Mouse (Mus musculus) lung, postnatal 36 days (tissue): ENCODE measurements around the gene Myof.
A peak's percentile ranks its signal among the peaks of the same experiment; 100 is the strongest.

ENCODE experiments used
- DNase-seq: peaks from one replicate; pipeline ENCODE4 v3.0.0; 2022; ENCODE audit warnings: mixed read lengths

Myof gene

DNA sequence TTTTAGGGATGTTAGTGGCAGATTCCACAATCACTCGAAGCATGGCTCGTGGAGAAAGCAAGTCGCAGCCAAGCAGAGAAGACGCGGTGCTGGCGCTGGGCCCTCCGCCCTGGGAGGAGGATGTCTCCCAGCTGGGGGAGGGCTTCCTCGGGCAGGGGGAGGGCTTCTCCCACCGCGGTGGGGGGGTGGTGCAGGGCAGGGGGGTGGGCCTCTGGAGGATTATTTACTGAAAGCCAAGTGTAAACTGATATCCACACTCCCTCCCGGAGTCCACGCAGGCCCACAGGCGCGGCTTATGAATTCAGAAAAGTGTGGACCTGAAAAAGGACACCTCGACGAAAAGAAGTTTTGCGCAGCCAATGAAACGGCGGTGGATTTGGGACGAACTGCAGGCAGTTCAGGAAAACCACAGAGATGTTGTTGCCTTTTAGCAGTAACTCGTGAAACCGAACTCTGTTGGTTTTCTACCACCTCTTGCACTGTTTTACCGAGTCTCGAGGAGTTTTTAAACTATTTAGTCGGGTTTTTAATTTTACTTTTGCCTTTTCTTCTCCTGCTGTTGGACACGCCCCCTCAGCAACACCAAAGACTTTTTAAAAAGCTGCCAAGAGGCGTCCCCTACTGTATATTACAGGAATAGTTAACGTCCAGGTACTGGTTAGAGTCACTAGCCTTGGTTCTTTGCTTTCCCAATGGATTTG lies at the start of gene Myof:
Gene Myof (minus strand): TSS at position 297 of the 701 bp plus-strand sequence.
- DNase-seq: peak; percentile 84

DNA sequence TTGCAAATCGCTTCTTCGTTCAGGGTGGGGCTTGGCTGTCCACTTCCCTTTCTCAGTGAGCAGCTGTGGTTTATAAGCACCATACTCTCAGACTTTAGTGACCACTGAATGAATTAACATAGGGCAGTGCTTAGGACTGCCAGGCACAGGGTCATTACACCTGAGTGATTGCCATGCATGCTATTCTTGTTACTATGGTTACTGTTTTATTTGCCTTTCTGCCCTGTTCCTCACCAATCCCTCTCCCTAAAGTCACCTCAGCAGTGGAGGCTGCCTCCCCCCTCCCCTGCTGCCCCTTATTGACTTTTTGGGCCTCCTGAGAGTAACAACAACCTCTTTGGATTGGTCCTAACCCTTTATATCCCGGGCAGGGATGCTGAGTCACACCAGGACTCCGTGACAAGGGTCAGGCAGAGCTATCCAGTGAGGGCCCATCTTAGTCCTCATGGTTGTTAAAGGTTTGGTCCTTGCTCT lies 48.2 kb upstream of the Myof start:
- DNase-seq: peak; percentile 43

DNA sequence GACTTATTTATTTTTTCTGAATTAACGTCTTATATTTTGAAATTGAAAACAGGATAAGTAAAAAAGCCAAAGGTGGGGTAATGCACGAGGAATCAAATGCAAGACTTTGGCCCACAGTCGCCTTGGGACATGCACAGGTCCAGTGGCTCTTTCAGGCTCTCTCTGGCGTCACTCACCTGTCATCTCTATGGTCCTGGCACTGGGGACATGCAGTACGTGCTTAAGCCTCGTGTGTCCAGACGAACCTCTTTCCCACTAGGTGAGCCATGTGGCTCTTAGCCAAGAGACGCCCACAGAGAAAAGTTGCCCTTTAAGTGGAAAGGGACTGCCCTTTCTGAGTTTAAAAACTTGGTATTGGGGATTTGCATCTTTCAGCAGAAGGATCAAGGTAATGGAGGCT lies 46.0 kb upstream of the Myof start:
- no peak for DNase-seq

DNA sequence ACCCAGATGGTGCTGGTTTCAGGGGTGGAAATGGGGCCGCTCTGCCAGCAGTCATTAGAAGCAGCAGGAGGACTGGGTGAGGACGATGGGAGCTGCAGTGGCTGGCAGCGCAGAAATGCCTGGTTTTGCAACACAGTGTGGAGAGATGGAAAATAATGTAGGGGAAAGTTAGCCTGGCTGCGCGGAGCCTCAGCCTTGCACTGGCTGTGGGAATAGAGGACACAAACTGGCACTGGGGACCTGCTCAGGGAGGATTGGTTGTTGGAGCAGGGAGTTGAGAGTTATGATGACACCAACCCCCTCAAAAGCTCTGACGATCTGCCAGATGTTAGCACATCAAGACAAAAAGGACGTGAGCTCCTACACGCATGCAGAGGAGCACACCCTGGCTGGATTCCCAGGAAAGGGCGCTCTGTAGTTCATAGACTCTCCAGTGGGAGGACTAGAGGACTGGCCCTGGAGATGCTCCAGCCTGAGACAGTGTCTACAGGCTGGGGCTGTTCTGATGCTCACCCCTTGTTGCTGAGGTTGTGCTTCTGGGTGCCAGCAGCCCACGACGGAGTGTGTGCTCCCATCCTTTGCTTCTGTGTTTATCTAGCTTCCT lies 43.7 kb upstream of the Myof start:
- peak; percentile 58 for DNase-seq

DNA sequence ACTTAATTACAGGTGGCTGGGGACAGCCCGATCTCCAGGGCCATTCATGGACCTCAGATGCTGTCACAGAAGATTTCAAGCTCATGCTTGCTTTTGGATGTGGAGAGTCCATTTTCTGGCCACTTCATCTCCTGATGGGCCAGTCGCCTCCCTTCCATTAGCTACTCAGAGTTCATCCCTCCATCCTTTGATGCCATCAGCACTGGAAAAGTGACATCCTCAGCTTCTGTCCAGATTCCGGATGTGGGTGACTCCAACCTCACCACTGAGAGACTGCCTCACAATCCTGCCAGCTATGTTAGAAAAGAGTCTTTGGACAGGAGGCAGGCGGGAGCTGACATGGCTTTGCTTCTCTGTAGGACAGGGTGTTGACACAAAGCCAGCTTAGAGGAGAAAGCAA lies 42.5 kb upstream of the Myof start:
- no peak for DNase-seq

DNA sequence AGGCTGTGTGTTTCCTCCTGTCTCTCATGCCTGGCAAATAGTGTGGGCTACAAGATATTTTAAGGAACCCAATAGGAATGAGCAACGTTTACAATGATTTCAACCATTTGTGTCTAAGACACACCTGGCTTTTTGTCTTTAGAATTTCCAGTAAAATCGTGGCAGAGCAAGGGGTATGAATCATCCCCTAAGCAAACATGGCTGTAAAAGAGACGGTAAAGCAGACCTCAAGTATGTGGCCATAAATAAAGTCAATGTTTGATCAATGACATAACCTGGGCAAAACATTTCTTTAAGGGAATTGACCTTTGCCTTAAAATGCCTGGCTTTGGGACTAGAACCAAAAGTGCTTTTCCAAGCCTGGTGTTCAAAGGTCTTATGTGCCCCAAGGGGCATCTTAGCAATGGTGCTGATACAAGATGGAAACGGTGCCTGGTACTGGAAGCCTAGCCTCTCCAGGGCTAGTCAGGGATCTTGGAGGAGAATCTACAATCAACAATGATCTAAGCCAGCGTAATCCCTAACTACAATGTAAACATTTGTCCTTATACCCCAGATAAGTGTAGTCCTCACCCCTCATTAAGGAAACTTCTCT lies 39.7 kb upstream of the Myof start:
- no peak for DNase-seq

DNA sequence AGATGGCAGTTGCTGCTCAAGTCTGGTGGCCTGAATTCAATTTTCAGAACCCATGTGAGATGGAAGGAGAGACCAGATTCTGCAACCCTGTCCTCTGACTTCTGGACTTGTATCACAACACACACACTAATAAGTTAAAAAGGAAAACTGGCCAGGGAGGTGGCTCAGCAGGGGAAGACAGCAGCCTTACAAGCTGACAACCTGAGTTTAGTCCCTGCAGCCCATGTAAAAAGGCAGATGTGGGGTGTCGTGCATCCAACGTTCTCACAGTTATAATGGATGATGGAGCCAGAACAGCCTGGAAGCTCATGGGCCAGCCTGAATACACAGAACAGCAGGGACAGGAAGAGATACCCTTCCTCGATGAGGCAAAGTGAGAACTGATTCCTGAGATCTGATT lies 38.0 kb upstream of the Myof start:
- DNase-seq: no peak

DNA sequence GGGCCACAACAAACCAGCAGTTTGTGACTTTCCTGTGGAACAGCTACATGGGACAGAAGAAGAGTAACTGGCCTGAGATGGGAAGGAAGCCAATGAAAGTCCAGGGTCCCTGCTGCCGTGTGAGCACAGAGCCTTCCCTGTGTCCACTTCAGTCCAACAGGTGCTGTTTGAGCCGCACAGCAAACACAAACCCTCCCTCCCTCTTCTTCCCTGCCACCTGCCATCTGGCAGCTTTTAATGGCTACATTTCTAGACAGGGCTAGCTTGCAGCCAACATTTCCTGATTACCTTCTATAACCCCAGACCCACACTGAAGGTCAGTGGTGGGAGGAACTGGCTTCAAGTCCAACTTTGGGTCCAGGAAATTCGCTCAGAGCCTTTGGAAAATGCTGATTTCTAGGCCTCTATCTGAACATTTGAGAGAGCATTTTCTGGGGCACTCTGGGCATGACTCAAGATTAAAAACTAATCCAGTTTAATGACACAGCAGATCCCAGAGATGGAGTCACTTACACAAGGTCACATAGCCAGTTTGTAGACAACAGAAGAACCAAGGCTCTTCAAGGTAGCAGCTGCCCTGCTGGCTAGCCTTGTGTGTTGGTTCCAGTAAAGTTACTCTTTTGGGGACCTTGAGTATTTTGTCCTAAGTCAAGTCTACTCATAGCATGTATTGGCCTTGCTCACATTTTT lies 34.6 kb upstream of the Myof start:
- no peak for DNase-seq

DNA sequence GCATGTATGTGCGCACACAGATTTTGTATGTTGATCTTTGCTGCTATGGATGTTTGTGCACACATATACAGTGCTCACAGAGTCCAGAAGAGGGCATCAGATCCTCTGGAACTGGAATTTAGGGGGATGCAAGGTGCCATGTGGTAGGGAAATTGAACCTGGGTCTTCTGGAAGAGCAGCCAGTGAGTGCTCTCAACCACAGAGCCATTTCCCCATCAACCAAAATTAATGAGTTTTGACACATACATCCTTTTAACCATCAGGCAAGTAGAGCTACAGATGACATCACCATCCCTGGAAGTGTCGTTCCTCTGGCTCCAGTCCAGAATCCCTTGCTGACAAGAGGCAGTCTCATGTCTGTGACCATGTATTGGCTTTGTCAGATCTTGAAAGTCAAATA lies 32.9 kb upstream of the Myof start:
- no peak for DNase-seq

DNA sequence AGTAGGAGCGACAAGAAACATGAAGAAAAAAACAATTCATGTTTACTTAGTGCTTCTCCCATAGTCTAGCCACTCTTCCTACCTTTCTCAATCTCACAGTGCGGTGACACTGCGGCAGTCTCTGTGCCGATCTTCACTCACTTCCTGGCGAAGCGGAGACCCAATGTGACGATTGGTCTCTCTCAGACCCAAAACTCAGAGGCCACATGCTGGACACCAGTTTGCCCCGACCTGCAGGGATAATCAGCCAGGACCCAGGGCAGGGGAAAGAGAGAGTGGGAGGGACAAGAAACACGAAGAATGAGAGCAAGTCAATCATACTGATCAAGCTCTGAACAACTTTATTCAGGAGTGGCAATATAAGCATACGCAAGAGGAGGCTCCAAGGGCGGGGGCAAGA lies 31.7 kb upstream of the Myof start:
- DNase-seq: no peak

DNA sequence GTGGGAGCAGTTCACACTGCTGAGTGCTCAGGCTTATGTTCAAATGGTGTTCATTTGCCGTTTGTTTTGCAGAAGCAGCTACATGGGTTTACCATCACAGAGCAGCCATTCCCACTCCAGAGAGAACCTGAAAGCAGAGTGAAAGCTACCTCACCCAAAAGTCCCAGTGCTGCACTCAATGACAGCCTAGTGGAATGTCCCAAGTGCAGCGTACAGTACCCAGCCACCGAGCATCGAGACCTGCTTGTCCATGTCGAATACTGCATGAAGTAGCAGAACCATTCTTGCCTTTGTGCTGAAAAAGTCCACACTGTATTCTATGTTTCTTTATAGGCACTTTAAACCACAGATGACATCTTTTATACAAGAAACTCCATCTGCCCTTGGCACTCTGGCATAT lies 29.8 kb upstream of the Myof start:
- DNase-seq: no peak

DNA sequence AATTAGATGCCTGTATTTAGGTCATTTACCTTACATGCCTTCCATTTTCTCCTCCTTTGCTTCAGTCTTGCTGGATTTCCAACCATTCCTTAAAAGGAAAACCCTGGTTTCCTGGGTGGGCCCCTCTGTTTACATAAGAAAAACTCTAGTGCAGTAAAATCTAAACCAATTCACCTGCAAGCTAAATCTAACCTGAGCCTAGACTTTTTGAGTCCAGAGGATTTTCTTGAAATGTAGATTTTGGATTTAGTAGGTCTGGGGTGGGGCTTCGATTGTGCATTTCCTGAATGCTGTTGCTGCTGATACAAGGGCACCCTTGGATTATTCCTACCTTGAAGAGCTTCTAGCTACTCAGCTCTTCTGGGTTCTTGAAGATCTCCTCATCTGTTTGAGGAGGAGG lies 20.7 kb upstream of the Myof start:
- DNase-seq: no peak

DNA sequence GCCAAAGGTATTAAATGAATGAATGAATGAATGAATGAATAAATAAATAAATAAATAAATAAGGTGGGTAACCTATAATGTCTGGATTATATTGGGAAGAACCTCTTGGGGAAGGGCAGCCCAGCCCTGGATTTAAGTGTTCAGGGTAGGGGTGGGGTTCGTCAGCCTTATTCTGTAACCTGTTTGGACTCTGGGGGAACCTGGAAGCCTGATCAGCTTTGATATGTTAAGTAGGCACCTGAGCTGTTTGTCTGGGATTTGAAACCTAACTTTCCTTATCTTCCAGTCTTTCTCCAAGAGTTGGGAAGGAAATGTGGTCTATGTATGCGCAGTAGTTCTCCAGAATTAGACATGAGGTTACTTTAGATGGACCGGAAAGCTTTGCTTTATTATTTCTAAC lies 19.8 kb upstream of the Myof start:
- no peak for DNase-seq

DNA sequence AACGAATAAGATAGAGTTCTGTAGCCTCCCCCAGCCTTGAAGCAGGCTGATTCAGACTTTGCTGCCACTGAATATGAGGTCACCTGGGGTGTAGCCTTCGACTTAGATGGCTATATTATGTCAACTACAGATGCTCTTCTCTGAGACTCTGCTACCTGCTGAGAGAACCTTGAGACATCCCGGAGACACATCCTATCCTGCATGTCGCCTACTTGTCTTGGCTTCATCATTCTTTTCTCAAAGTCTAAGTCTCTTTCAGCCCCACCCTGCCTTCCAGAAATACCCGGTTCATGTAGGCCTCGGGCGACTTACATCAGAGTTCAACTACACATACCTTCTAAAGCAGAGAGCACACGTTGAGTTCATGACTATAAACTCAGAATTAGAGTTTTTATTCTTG lies 13.6 kb upstream of the Myof start:
- no peak for DNase-seq

DNA sequence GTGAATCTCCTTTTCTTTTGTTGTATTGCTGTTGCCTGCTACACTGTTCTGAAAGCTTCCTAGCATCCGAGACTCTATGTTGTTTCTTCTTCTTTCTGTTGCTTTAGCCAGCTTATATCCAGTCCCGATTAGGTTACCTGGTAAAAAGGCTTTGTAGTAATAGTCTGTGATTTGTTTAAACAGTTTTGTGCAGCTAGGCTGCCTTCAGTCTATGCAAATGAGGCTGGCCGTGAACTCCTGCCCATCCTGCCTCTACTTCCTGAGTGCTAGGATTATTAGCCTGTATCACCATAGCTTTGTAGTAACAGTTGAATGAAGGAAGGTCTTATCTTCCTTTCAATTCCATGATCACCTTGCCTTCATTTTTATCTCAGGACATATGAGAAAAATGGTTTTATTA lies 12.9 kb upstream of the Myof start:
- DNase-seq: no peak

DNA sequence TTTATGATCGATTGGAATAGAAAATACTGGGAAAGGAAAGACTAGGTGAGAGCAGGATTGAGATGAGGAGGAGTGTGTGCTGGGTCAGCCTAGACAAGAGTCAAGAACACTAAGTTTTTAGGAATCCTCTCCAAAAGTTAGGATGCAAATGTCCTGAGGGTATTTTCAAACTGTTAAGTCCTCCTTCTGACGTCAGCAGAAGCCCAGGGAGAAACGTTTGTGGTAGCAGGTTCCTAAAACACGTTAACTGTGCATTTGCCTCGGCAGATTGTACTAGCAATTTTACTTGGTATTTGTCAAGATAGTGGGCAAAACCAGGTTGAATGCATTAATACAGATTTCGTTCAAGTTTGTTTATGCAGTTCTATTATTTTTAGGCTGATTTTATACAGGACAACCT lies 12.4 kb upstream of the Myof start:
- no peak for DNase-seq

DNA sequence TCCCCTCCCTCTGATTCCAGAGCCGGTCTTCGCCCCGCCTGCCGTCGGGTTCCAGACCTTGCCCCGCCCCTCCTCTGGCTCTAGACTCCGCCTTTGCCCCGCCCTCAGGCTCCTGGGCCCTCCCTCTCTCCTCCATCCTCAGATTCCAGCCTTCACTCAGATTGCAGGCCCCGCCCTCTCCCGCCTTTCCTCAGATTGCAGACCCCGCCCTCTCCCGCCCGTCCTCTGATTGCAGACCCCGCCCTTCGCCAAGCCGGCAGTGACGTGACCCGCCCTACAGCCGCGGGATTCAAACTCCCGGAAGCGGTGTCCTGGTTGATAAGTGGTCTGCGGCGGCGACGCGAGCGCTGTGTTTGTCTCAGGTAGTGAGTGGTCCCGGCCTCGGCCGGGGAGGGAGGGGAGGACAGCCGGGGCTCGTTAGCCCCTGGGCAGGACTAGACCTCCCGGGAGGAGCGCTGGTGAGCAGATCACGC lies 11.4 kb upstream of the Myof start, which contains the start of gene Cep55:
Gene Cep55 (plus strand): TSS at position 292 of the 473 bp plus-strand sequence.
- DNase-seq: peak; percentile 99

DNA sequence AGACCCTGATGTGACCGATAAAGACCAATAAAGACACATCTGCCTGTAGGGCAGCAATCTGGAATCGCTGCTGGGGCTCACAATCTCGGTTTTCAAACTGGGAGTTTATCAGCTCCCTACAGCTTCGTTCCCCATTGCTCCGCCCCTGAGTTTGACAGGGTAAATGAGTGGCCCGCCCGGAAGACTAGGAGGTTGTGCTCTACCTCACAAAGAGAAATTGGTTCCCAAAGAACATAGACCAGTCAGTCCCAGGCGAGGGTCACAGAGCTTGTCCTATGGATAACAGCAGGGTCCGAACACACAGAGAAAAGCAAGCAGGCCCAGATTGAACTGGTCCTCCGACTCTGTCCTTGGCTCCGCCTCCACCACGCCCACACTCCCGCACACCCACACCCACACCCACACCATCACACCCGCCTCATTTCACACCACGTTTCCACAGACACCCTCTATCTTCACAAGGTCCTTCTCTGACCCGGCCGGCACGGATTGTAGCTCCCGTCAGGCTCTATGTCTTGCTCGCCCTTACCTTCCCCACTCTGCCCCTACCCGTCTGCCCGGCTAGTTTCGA lies 10.9 kb upstream of the Myof start:
- peak; percentile 88 for DNase-seq

DNA sequence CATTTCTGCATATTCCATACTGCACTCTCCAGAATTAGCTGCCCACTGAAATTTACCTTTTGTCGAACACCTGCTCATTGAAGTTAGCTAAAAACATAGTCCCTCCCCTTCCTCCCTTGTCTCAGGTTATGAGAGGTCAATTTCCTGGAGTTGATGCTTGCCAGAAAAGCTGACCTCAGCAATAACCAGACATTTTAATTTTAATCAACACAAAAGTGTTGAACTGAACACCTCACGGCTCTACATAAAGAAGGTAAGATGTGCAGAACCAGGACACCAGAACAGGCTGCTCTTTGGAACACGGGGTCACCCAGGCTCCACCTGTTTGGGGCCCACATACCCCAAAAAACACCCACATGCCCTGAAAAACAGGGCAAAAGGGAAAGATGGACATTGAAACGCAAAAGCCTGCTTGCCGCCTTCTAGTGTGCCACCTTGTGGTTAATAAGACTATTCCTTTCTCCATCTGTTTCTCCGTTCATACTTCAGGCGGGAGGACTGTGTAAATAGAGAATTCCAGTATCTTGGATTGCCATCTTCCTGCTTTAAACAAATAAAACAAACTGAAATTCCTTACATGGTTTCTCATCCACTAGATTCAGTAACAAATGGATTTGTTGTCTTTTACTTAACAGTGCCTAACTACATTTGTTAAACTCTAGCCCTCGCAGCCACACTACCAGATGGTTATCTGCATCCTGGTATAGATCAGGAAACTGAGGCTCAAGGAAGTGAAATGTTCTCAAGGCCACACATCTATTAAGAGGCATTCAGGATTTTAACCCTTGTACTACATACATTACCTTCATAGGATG lies 10.1 kb upstream of the Myof start:
- peak; percentile 34 for DNase-seq

DNA sequence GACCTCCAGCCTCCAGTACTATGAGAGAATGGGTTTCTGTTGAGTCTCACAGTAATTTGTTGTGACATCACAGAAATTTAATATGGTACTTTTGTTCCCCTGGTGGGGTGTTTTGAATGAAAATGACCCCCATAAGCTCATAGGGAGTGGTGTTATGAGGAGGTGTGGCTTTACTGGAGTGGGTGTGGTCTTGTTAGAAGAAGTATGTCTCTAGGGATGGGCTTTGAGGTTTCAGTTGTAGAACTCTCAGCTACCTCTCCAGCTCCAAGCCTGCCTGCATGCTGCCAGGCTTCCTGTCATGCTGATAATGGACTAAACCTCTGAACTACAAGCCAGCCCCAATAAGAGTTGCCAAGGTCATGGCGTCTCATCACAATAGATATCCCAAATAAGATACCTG lies 6.3 kb upstream of the Myof start:
- no peak for DNase-seq

DNA sequence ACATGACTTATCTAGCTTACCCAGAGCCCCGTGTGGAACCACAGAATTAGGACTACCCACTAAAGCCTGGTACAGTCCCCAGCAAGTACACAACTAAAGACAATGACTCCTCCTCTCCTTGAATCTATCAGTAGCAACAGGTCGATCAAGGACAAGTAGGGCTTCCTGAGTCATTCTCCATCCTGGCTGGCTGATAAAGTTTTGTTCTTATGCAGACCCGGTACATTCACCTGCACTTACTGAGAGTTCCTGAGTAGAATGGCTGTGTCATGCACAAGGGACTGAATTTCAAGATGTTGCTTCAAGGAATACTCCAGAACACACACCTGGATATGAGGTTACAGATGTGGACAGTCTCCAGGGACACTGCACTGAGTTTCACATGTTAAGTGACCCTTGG lies 1.8 kb upstream of the Myof start:
- no peak for DNase-seq

DNA sequence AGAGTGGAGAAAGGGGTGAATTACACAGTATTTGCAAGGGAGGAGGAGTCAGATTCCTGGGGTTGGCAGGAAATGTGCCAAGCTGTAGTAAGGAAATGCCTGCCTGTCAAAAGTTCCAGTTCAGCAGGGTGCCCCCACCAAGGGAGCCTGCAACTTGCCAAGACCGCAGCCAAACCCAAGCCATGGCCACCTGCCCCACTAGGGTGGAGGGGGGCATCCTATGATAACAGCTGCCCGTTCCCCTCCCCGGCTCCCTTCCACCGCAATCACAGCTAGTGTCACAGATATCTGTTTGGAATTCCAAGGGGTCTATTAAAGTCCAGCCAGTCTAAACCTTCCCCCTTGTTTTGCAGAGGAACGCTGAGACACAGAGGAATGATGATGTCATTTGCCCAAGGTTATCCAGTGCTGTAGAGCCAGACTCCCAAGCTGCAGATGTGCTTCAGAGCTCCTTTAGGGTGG lies 1.1 kb downstream of the Myof start:
- DNase-seq: peak; percentile 56
